Mouse (Mus musculus) lung, postnatal 36 days (tissue): ENCODE results near the gene Glud1.
A peak's percentile ranks its signal among the peaks of the same experiment; 100 is the strongest.

ENCODE experiments used
- DNase-seq: peaks from one replicate; pipeline ENCODE4 v3.0.0; 2022; ENCODE audit warnings: mixed read lengths

Gene Glud1

DNA sequence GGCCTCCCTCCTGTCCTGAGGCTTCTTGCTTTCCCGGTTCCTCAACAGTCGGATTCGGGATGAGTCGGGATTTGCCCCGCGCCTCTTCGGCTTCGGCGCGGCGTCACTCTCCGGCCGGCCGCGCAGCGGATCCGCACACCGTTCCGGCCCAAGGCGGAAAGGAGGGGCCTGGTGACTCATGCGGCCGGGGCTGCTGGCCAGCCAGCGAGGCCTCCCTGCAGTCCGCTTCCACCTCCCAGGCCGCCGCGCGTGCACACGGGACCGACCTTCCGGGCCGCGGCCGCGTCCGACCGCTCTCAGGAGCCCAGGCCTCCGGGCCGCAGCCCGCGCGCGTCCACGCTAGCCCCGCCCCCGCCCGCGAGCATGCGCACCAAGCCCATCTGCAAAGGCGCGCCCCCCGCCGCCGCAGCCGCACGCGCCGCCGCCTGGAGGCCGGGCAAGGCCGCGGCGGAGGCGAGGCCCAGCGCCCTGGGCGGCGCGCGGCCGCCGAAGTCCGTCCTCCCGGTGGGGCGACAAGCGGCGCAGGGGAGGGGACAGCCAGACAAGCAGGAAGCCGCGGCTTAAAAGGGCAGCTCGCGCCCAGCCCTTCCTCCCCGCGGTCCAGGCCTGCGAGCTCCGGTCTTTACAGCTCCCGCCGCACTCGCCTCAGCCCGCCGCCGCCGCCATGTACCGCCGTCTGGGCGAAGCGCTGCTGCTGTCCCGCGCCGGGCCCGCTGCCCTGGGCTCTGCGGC, at the start of gene Glud1, which contains the start of gene Shld2:
TSS of gene Glud1 (plus strand) at position 494 of the 732 bp plus-strand sequence.
TSS of gene Shld2 (minus strand) at position 260 of the 732 bp plus-strand sequence.
- DNase-seq: peak; percentile 96

DNA sequence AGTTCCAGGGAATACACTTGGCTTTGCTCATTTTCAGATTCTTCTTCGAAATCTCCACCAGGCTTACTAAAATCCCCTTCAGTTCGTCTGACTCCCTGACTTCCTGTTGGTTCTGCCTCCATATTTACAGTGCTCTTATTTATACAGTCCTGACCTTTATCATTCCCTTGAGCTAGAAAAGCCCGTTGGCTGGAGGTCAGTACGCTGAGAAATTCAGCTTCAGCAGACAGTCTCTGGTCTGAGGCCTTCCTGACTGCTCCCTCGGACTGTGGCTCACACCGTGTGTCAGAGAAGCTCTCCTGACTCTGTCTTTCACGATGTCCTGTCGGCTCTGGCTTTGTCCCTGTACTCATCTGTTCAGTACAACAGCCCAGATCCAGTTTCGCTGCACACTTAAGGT, 42.5 kb upstream of the Glud1 start:
- no peak for DNase-seq

DNA sequence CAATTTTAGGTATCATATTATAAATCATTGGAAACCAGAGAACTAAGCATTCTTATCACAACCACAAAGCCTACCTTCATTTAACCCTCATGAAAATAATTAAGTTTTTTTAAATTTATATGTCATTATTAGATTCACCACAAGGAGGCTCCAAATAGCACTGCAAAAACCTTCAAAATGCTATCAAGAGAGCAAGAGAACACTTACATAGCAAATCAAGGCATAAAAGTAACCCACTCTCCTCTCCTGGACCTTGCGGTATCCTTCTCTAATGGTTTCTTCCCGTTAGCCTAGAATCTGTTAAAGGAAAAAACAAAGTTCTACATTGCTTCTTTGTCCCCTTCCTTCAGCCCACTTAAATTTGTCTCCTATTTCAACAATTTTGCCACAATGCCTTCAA, 37.2 kb upstream of the Glud1 start:
- DNase-seq: no peak

DNA sequence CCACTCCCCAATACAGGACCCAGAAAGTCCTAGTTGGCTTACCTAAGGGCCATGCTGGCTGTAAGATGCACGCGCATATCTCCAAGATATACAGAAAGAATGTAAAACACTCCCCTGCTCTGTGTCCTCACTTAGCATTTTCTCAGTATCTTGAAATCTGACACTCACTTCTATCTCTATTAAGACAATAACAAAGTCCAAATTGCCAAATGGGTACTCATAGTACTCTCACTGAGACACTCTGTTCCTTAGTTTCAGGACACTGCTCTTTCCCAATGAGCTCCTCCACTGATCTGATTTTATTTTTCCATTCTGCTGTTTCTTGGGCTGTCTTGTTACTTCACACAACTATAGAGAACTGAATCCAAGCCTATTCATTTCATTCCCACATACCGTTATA, 36.4 kb upstream of the Glud1 start:
- DNase-seq: no peak

DNA sequence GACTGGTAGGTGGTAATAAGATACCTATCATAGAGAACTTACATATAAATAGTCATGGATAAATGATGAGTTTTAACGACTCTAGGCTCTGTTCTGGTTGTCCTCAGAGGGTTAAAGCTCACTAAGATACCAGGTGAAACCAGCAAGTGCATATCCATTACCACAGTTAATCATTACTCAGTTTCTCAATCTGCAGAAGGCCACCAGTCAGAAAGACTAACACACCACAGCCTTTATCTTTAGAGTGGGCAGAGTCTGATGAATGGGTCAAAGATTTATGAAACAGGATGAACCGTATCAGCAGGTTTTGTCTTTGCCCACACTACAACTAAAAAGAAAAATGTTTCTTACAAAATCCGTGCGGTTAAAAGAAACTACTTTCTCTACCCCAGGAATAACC, 35.3 kb upstream of the Glud1 start:
- DNase-seq: no peak

DNA sequence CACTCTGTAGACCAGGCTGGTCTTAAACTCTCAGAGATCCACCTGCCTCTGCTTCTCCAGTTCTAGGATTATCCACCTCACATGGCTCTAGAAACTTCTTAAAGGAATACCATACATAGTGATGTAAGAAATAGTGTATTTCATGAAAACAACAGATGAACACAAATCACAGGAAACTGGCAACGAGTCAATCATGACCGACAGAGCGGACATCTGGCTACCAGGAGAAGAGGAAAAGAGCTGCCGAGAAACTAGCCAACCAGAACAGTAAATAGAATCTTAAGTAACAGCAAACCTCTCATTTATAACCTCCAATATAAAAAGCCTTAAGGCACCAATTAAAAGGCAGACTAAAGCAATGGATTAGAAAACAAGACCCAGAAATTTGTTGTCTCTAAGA, 30.8 kb upstream of the Glud1 start:
- DNase-seq: no peak

DNA sequence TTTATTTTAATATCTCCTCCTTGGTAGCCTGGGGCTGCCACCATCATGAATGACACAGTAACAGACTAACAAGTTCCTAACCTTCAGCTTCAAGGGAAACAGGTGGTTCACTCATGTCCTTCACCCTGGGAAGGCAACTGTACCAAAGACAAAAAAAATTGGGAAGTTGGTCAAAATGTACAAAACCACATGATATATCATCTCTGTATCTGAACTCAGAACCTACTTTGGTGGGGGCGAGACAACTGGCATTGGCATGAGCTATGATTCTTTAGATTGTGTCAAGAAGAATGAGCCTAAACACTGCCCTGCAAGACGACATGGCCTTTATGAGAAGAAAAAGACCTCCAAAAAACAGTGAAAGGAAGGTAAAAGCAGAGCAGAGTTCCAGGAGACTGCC, 29.7 kb upstream of the Glud1 start:
- no peak for DNase-seq

DNA sequence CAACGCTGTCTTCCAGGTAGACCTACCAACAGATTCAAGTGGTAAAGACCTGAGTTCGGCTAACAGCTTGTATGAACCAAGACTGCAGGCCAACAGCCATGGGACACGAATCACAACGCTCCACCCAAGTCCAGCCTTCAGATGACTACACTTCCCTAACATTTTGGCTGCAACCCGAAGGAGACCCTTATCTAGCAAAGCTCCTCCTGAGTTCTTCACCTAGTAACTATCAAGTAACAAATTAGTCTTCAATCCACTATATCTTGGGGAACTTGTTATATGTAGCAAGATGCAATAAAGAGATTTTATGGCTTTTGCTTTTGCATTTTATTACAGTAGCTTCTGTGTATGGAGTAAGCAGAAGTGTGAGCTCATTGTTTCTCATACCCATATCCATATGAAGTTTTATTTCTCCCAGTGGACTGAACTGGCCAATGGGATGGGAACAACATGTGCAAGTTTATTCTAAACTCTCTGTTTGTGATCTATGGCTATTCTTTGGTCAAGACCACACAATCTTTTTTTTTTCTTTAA, 28.7 kb upstream of the Glud1 start:
- DNase-seq: no peak

DNA sequence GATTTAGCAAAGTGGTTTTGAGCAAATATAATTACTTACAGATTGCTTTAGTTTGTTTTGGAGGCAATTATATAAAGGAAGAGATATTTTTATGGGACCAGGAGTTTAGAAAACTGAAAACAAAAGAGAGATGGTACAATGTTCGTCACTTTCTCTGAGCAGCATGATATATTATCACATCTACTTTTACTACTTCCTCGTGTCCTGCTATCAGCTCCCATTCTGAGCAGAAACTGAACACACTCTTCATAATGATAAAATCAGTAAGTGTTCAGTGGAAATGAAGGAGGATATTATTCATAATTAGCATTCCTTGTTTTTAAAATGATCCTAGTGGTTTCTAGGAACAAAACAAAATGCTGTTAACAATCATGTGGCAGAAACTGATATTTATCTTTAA, 22.1 kb upstream of the Glud1 start:
- DNase-seq: no peak

DNA sequence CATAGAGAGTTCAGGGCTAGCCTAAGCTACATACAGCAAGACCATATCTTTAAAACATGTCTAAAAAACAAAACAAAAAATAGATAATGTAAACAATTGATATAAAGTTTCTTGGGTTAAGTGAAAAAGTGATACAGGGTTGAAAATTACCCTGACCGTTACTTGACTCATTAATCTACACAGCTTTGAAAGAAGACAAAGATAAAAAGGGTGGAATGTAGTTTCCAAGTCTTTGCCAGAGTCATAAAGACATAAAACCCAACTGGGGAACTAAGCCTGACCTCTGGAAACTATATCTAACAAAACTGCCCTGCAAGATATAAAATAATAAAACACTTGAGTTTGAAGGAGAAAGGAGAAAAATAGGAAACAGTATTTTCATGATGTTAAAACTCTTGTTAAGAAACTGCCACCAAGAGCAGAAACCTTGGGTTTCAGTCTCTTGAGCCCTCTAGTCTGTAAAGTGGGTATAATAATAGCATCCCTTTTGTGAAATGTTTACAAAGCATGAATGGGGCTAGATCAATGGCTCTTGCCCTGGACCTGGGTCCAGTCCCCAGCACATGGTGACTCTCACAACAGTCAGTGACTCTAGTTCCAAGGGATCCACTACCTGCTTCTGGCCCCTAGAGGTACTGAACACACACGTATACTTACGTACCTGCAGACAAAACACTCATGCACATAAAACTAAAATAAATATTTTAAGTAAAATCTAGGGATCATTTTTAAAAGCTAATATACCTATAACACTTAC, 21.1 kb upstream of the Glud1 start:
- no peak for DNase-seq

DNA sequence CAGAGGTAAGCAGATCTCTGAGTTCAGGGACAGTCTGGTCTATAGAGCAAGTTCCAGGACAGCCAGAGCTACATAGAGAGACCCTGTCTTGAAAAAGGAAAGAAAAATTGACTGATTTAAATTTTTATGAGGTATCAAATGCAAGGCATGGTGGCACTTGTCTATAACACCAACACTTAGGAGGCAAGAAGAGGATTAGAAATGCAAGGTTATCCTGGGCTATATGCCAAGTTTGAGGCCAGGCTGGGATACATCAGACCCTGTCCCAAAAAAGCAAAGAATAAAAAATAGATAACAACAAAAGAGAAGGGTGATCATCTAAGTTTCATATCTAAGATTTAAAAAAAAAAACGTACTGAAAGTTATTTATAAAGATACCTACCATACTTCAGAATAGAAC, 20.3 kb upstream of the Glud1 start:
- DNase-seq: no peak

DNA sequence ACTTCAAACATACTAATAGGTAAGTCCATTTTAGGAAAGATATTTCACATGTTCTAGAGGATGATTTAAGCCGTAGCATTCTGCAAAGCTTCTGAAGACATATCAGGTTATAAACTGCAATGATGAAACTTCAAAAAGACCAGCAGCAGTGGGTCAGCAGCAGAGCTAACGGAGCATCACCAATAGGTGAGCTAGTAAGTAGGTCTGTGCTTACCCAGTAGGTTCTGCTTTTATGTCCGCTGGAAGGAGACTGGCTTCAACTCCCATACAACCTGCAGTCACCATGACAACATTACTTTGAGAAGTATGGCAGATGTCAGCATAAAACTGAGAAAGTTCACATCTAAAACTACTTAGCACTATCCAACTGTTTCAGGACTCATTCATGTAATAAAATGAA, 16.9 kb upstream of the Glud1 start:
- DNase-seq: no peak

DNA sequence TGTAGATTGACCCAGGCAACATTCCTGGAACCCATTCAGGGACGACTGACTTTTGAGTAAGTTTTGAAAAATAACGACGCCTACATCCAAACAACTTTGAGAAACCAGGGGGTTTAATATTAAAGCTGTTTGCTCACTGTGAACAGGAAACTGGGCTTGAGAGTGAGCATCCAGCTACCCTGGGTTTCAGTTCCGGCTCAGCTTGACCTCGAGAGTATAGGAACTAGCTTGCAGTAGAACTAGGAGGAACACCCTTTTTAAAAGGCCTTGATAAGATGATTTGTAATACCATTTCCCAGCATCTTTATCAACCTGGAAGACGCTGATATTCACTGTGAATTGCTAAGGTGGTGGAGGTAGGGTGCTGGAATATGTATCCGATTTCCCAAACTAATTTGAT, 14.2 kb upstream of the Glud1 start:
- DNase-seq: peak; percentile 49

DNA sequence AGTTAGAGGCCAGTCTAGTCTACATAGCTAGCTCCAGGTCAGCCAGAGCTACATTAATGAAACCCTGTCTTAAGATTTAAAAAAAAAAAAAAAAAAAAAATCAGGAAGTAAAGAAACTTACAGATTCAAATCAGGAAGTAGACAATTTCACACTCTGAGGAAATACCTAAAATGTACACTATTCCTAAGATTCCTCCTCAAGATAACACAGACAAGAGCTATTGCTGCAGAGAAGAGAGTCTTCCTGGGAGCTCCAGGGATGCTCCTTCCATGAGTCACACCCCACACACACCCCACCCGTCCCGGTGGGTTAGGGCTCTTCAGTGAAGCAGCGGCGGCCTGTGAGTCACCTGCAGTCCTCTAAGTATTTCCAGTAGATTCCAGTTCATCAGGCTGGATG, 13.5 kb upstream of the Glud1 start:
- DNase-seq: peak; percentile 38

DNA sequence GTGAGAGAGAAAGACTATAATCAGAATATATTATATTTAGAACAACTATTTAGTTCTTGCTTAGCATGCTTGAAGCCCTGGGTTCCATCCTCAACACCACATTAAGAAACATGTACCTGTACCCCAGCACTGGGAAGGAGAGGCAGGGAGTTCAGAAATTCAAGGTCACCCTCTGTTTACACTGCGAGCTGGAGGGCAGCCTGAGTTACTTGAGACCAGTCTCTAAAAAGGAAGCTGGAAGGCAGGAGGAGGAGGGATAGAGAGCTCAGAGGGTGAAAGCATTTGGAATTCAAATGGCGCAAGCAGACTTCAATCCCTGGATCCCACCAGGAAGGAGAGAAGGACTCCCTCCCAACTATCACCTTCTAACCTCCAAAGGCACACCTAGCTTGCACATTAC, 12.9 kb upstream of the Glud1 start:
- peak; percentile 37 for DNase-seq

DNA sequence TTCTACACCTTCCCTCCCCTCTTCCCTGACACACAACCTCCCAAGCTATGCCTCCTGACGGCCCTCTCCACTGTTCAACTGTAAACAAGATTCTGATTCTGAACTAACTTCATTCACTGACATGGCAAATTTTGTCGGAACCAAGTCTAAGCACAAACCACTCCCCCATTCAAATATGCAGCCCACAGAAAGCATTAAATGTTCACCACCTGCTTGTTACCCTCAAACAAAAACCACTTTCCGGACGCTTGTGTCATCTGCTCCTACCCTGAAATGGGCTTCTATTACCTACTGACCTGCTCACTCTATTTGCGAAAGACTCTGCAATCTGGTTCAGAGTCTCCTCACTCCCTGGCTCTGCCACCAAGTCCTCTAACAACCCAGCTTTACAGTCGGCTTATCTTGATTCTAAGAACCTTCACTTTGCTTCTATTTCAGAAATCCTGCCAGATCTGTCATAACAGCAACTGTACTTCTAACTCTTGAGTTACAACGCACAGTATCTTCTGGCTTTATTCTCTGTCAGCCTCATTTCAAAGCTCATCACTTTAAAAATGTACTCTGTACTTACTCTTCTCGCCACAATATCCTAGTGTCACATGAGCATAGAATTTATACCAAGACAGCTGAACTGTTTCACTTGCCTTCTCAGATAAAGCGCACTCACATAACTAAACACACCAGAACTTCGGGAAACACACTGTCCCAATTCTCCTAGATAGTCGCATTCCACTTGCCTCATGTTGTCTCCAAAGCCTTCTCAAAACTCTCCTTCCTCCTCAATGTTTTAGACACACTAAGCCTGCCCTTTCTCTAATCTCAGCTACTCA, 11.4 kb upstream of the Glud1 start:
- no peak for DNase-seq

DNA sequence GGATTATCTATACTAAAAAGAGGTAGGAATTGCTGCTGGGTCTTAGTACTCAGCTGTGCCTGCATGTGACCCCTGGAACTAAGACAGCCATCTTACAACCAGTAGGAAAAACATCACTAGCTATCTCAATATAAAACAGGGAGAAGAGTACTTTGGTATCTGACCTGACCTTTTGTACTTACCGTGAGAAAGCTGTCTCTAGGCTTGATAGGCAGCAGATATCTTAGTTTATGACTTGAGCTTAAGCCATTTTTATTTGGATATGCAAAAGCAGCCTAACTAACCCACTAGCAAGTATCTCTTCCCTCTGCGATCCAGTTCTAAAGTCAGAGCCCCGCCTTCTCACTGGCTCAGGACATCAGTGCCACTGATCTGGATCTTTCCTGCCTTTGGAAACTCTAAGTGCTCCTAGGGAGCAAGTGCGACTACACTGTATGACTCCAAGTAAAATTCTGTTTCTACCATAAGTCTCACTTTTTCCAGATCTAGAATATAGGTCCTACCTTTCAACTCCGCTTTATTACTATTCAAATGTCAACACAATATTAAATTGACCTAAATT, 7.8 kb upstream of the Glud1 start:
- DNase-seq: no peak

DNA sequence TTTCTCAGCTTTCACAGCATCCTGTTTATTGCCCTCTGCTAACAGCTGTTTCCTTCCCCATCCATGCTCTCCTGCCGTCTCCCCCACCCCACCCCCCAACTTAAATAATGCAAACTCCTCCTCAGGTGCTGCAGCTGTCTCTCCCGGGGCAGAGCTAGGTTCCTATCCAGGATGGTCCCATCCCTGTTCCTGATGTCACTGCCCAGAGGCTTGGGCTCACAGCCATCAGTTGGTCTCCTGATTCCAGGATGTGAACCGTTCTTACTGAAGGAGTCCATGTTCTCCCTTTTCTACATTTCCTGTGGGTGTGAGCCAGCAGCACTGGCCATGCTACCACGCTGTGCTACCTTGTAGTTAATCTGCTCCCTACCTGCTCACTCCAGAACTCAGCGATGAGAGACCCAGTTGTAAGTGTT, 7.3 kb upstream of the Glud1 start:
- DNase-seq: no peak

DNA sequence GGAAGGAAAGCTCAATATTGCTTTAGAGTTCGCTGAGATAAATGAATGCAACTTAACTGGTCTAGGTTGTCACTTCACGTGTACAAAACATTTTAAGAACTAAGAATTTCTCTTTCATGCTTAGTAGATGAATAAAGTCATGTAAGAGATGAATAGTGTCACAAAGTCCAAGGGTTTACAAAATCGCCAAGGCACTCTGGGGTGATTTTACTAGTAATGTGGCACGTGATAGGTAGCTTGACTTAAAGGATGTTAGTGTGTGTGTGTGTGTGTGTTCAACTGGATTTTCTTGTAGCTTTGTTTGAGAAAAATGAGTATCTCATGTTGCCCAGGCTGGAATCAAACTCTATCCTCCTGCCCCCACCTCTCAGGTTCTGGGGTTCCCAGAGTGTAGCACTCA, 1.3 kb upstream of the Glud1 start:
- no peak for DNase-seq

DNA sequence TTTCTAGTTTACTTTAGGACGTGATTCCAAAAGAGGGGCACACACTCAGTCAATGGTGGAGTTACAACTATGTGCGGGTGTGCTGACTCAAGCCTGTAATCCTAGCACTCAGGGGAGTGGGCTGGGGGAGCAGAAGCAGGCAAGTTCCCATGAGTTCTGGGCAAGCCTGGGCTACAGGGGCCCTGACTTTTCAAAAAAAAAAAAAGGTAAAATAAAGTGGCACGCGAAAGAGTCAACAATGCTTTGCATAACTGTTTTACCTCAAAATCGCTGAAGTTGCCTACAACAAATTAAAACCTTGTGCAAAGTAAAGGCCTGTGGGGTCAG, 657 bp upstream of the Glud1 start:
- DNase-seq: no peak

DNA sequence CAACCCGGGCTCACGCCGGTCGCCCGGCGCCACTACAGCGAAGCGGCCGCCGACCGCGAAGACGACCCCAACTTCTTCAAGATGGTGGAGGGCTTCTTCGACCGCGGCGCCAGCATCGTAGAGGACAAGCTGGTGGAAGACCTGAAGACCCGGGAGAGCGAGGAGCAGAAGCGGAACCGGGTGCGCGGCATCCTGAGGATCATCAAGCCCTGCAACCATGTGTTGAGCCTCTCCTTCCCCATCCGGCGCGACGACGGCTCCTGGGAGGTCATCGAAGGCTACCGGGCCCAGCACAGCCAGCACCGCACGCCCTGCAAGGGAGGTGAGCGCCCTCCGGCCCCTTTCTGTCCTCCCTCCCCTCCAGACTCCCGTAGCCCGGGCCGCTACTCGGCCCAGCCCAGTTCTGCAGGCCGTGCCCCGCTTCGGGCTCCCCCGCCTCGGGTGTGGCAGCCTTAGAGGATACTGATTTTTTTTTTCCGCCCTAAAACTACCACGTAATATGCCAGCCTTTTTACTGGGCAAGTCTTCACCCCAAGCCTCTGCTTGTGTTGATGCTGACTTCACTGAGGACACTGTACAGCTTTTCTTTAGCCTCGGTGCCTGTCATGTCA, 599 bp downstream of the Glud1 start:
- DNase-seq: peak; percentile 57

DNA sequence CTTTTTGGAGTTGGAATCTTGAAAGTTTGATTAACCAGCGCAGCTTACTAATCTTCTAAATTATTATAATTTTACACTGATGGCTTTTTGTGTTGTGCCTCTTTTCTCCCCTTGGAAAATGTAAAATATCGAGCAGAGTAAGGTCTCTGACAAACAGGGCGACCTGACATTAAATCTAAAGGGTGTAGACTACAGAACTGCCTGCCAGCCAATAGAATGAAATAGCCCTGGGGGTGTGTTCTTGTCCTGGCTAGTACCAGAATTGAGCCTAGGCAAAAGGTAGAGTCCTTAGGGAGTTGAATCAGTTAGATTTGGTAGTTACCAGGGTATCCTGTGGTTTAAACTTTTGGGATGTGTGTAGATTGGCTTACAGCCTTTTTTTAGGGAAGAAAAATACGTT, 1.2 kb downstream of the Glud1 start:
- no peak for DNase-seq
